Mouse (Mus musculus) mature B cell (primary cell): ENCODE results near the gene Npas2.

ENCODE experiments used
- in situ Hi-C: fragments of 300-500 bp; cut with MboI; formaldehyde crosslinking; loops from 2 replicates; pipeline ENCODE4 v1.14.3; 2019

The Npas2 gene

DNA sequence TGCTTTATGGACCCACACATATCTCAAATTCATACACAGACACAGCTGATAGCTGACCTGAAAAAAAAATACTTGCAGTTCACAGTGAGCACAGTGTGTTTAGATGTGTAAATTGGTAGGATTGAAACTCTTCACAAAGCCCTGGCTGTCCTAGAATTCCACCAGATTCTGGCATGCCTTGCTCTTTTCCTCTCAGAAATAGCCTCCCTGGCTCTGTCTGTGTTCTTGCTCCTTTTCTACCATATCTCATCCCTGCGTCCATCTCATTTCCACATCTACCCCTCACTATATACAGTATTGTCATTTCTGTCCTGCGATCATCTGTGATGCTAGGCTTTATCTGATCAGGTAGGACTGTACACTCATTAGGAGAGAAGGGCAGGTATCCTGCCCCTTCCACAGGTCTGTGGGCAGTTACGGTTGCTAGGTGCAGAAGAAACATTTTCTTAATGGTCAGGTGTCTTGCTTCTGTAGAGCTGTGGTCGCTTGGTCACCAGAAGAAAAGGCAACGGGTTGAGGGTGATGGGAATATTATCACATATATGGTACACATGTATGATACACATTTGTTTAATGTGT is 180.8 kb downstream of the Npas2 start:
- in situ Hi-C loops, result no loop called here

DNA sequence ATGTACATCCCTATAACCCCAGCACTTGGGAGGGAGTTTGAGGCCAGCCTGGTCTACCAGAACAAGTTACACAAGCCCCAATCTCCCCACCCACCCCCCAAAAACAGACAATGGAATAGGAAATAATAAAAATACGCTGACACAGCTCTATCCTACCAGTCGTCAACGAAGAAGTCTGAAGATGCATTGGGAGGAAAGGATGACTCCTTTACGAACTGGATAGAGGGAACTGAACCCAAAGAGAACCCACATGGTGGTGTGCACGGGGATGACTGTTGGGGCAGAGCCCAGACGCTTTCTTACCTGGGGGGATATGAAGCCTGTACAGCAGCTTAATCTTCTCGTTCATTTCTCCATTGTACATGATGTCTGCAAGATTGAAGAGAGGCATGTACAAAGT is 182.6 kb downstream of the Npas2 start:
- in situ Hi-C loops, result no loop called here

DNA sequence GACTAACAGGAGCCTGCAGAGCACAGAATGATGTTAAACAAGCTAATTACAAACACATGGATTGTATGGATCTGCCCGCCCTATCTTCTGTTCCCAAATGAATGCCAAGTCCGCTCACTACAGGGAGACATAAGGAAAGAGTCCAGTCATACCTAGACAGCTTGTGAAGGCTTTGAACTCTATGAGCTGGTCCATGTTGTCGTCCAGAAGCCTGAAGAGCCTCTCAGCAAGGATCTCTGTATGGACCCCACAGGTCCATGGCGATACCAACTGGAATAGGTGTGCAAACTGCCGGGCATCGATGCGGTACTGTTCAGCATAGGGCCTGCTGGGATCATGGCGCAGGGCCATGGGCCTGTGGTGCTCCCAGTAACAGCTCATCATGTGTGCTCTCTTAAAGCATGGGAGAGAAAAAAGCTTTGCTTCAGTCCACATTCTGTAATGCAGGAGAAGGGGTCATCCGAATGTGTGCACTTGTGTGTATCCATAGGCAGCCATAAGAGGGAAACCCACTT is 183.3 kb downstream of the Npas2 start:
- in situ Hi-C loops, result no loop called here

DNA sequence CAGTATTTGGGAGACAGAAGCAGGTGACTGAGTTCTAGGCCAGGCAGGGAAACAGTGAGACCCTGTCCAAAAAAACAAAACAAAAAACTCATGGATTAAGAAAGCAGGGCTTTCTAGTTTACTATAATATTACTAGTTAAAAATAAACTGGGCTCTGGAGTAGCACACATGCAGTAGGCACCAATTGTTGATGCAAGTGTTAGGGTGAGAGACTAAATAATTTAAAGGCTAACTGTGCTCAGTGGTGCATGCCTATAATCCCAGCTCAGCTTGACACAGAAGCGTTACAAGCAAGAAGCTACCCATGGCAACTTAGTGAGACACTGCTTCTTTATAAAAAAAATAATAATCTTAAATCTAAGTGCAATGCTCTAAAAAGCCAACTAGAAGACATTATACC is 185.0 kb downstream of the Npas2 start:
- in situ Hi-C loops, result no loop called here

DNA sequence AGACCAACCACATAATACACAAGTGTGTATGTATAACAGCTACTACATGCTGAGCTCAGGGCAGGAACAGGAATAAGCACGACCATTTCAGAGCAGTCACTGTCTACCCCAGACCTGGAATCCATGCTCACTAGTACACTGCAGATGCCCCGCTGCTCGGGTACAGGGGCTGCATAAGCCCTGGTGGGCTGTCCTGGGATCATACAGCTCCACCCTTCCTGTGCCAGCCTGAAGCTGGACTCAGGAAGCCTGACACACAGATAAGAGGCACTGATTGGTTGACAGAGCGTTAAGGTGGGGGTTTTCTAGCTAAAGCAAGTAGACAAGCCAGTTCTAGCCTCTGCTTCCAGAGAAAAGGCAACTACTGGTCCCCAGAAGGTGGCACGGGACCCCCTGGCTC is 185.5 kb downstream of the Npas2 start:
- in situ Hi-C loops, result no loop called here

DNA sequence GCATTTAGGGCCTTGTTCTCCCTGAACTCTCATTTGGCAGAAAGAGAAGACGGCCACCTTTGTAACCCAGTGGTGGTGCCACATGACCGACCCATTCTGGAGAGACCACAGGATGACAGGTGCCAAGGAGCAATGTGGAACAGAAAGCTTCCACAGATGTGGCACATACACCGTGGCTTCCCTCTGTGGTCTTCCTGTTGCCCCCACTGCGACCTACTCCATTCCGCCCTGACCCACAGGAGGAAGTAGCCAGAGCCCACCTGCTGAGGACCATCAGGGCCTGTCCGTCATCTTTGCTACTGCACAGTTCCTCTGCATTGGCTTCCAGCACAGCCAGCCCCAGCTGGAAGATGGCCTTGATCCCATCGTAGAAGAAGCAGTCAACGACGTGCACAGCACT is 187.5 kb downstream of the Npas2 start:
- in situ Hi-C loops, result no loop called here

DNA sequence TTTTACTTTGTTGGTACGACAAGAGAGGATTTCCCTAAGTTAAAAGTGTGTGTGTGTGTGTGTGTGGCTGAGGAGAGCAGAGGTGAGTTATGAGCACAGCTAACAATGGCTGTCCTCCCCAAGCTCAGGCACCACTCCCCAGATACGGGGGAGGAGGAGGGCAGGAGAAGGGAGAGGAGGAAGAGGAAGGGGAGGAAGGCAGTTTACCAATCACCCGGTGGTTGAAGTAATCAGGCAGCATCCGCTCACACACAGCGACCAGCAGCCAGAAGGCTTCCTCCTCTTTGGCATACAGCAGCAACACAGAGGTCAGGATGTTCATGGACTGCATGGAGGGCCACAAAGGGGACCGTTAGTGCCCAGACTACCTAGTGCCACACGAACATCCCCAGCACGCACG is 191.4 kb downstream of the Npas2 start:
- in situ Hi-C loops, result no loop called here

DNA sequence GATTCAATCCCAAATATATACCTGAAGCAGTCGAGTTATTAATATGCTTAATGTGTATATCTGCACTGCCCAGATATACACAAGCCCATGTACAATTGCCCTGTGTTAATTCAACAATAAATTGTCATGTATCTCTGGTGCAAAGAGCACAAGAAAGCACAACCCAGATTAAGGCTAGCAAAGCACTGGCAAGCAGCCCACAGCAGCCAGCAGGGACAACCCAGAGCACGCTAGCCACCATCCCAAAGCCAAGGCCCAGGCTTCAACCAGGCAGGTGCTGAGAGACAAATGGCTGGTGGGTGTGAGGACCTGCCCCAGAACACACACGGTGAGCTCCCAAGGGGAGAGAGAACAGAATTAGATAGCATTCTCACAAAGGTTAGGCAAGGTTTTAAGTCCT is 192.9 kb downstream of the Npas2 start:
- in situ Hi-C loops, result no loop called here

DNA sequence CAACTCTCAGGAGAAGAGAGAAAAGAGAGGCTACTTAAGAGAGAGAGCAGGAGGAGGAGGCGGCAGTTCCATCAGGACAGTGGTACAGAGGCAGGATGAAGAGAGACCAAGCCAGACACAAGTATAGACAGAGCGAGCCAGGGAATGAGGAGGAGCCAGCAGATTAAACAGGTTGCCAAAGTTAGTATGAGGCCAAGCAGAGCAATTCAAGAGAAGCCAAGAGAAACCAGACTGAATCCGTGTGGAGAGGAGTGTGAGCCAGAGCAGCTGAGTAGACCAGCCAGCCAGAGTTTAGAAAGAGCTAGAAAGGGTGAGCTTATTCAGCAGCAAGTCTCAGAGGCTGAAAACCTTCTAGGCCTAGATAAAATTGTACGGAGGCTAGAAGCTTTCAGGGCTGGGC is 194.0 kb downstream of the Npas2 start:
- in situ Hi-C loops, result no loop called here

DNA sequence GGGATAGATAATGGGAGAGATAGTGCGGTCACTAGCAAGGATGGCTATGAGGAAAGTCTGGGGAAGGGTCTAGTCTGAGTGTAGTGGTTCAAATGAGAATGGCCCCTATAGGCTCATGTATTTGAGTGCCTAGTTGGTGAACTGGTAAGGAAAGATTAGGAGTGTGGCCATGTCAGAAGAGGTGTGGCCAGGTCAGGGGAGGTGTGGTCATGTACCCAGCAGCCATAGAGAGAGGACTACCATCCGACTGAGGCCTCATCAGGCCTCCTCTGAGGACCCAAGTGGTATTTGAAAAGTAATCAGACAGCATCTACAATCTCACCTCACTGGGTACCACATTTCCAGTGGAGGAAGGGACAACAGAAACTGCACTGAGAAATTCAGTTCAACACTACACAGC is 194.6 kb downstream of the Npas2 start:
- in situ Hi-C loops, result no loop called here

DNA sequence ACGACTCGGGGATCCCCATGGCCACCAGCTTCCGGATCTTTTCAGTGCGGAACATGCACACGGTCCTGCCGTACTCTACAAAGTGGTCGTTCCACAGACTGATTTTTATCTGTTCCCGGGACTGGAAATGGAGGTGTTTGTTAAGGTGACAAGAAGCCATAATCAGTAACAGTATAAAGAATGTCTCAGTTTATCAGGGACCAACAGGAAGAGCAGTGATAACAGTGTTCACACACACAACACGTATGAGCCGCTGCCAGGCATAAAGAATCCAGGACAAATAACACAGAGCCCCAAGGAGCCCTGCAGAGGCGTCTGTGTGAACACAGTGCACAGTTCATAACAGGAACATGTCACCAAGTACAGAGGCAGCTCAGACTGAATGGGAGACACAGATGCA is 195.8 kb downstream of the Npas2 start:
- in situ Hi-C loops, result no loop called here

DNA sequence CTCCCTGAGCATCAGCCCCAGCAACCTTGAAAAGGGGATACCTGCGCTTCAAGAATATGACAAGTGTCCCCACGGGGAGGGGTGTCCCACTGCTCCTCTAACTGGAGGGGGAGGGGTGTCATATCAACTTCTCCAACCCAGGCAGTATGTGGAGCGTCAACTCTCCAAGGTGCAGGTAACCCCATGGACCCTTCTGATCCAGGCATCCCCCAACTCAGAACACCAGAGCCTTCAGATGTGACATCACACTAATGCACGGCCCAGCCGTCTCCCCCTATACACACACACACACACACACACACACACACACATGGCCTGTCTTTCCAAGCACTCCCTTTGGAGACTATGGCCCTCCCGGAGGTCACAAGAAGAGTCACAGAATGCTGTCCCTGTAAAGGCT is 198.1 kb downstream of the Npas2 start:
- in situ Hi-C loops, result no loop called here

DNA sequence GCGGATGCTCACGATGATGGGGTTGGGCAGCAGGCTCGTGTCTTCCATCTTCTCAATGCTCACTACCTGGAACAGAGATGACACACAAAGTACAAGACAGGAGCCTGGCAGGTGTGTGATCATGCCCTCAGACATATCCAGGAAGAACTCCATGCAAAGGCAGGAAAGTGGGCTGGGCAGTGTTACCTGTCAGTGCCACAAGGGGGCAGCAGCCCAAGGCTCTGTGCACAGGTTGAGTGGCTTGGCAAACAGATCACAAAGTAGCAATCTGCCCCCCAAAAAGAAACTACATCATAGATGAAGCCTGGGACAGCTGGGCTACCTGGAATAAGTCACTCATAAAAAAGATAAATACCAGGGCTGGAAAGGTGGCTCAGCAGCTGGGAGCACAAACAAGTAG is 198.7 kb downstream of the Npas2 start:
- in situ Hi-C loops, result no loop called here

DNA sequence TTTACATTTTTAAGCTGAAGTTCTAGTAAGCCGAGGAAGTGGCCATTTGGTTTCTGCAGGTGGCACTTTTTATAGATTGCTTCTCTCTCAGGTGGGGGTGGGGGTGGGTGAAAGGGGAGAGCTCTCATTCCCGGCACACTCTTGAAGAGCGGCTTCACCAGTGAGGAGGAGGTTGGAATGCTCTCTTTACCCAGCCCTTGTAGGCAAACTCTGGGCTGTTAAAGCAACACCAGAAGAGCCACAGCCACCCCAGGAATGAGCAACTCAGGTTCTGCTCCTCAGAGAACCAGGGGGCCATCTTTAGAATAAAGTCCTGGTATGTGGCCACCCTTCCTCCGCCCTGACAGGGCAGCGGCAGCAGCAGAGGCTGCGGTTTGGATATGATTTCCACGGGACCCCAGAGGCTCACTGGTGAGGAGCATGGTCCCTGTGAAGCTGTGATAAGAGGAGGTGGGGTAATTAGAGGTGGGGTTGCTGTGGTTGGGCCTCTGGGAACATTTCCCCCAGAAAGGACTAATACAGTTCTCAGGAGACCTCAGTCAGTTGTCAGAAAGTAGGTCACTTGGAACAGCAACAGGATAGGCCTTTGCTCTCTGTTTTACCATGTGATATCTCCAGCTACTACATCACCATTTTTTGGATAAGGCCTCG is 199.8 kb downstream of the Npas2 start:
- in situ Hi-C loops, result no loop called here

DNA sequence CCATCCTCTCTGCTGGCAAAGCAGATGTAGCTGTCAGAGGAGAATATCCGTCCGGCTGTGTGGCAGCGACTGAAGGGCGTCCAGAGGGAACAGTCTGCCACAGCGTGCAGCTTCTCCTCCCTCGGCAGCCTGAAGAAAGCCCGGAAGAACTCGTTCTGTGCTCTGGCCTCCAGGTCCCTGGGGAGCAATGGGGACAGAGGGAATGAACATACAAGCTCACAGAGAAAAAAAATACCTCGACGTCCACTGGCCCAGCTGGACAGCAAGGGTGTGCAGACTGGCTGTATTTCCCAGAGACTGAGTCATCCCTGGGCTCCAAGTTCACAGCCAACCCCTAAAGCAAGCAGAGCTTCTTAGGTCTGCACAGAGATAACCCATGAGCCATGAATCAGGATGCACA is 200.6 kb downstream of the Npas2 start:
- in situ Hi-C loops, result no loop called here

DNA sequence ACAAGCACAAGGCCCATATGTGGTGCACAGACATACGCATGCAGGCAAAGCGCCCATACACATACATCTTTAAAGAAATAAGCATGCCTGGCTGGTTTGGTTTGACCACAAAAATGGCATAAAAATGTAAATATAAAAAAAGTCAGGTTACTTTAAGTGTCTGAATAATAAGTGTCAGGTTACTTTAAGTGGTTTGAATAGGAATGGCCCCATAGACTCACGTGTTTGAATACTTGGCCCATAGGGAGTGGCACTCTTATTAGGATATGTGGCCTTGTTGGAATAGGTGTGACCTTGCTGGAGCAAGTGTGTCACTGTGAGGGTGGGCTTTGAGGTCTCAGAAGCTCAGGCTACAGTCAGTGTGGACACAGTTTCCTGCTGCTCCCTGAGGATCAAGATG is 201.1 kb downstream of the Npas2 start:
- in situ Hi-C loops, result no loop called here

DNA sequence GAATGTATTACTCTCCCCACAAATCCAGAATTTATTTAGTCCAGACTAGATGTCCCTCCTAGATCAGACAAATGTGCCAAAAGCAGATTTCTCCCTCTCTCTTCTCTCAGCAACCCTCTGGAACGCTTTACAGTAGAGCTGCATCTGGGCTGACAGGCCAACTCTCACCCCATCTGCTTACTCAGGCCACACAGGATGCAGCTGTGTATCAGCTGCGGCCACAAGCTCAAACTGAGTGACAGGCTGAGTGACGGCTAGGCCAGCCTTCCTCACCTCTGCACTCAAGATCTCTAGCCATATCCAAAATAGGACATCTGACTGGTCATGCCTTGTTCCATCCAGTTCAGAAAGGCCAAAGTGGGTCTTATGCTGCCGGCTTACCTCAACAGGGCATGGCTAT is 202.8 kb downstream of the Npas2 start:
- in situ Hi-C loops, result no loop called here

DNA sequence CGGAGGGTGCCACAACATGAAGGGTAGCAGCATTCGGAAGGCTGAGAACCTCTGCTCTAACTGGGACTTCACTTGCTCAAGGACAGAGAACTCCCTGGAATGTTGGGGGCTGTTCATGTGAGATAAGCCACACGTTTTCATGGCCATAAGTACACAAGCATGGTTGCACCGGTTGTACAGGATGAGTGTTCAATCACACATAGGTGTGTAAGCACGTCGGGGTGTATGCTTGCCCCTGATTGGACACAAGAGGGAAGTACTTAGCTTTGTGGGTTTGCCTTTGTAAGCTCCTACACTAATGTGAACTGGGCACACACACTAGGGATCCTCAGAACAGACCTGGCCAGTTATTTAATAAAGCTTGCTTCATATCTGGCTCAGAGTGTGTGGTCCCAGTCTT is 204.8 kb downstream of the Npas2 start:
- in situ Hi-C loops, result no loop called here

DNA sequence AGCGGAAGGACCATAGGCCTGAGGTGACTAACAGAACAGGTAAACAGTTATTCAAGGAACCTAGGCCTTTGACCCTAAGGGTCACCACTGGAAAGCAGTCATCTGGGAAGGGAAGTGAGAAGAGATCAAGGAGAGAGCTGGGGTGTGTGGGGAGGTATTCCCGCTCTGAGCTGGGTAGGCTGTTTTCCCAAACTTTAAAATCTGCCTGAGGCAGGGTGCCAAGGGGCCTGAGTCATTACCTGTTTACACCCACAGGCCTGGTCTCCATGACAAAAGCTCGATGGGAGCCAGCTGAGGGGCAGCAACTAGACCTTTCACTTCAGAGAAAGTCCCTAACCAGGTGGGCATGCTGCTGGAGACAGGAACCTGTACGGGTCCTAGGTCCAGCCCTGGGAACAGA is 205.7 kb downstream of the Npas2 start:
- in situ Hi-C loops, result no loop called here

DNA sequence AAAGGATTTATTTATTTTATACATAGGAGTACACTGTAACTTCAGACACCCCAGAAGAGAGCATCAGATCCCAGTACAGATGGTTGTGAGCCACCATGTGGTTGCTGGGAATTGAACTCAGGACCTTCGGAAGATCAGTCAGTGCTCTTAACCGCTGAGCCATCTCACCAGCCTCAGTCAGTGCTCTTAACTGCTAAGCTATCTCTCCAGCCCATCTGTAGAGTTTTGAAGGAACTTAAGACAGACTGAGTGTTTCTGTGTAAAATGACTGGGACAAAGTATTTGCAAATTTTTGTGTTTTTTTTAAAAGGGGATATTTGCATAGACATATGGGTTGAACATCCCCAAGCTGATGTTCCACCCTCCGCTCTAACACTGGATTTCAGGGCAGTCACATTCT is 206.6 kb downstream of the Npas2 start:
- in situ Hi-C loops, result no loop called here

DNA sequence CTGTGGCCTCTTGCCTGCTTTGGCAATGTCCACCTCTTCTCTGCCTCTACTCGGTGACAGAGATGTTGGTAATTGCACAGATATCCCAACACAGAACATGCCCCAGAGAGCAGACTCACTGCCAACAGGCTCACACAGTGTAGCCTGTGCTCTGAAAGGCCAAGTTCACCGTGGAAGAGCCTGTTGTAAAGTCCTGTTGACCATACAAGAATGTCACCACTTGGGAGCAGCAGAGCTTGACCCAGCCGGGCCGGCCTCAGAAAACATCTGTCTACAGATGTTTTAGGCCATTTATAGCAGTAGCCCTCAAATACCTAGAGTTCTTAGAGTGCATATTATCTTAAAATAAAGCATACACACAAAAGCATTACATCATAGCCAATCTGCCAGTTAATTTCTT is 213.6 kb downstream of the Npas2 start:
- in situ Hi-C loops, result no loop called here

DNA sequence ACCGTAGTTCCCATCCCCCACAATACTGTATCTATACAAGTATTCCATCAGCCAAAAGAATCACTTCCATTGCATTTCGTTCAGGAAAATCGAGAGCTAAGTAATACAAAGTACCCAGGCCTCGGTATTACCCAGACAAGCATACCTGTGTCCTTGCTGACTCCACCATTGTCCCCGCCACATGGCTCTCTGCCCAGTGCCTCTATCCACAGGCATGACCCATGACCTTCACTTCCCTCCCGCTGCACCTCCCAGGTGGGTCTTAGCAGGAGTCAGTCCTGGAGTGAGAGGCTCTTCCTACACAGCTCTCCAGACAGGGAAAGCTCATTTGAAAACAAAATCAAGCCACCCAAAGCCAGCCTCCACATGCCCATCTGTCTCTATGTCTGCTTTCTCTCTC is 214.6 kb downstream of the Npas2 start:
- in situ Hi-C loops, result no loop called here

DNA sequence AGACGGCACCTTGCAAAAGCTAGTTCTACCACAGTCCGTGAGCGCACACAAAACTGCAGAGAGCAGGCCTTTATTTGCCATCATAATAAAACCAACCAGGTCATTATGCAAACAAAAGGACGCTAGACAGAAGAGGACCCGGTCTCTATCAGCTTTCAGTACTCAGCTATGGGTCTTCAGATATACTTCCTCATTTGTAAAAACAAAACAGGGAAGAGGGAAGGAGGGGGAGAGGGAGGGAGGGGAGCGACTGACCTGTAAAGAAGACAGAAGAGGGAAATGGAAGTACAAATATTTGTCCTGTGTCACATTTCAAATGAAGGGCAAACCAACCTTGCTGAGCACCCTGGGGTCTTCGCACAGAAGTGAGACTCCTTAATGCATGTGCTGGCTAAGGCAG is 215.1 kb downstream of the Npas2 start:
- in situ Hi-C loops, result no loop called here
